Mouse (Mus musculus) MEL (cell line): ENCODE measurements at regions not wholly inside any gene's neighbourhood (a gene's known extent, or its start where the extent isn't known, plus 50 kb on each side); places are given as distances from the start of the nearest gene placed in this dataset.

Experiments
- DNase-seq: peaks from one replicate; pipeline ENCODE4 v3.0.0; 2011; ENCODE audit warnings: low read depth, low spot score
- H3K27ac ChIP-seq: 2 replicates; pipeline ENCODE4 v1.5.1; 2012; ENCODE audit warnings: low read depth, mild to moderate bottlenecking, control low read depth, low read length, moderate library complexity; ENCODE audit not compliant: control insufficient read depth
- H3K27me3 ChIP-seq, 2 experiments: fragments of 150-350 bp in 1 of 2; sonication (generic) in 1 of 2; 2 replicates each; pipeline ENCODE4 v1.6.1; 2012; ENCODE audit warnings: low read length in 2 of 2, mild to moderate bottlenecking in 2 of 2, improper control_type of control experiment in 1 of 2, moderate library complexity in 1 of 2; ENCODE audit not compliant: insufficient read depth in 2 of 2, control insufficient read depth in 1 of 2
- H3K36me3 ChIP-seq, 2 experiments: 2 replicates each; pipeline ENCODE4 v1.6.1; 2012 to 2014; ENCODE audit warnings: low read length in 2 of 2, improper control_type of control experiment in 1 of 2, inconsistent platforms in 1 of 2, mild to moderate bottlenecking in 1 of 2; ENCODE audit not compliant: insufficient read depth in 2 of 2, control insufficient read depth in 1 of 2
- H3K4me1 ChIP-seq, 2 experiments: fragments of 150-350 bp in 1 of 2; sonication (generic) in 1 of 2; 2 replicates each; pipeline ENCODE4 v1.6.1; 2012; ENCODE audit warnings: low read length in 2 of 2, improper control_type of control experiment in 1 of 2, mild to moderate bottlenecking in 1 of 2; ENCODE audit not compliant: insufficient read depth in 2 of 2, control insufficient read depth in 1 of 2
- H3K4me3 ChIP-seq, 2 experiments: fragments of 150-350 bp in 1 of 2; sonication (generic) in 1 of 2; 2 replicates each; pipeline ENCODE4 v1.5.1; 2012; ENCODE audit warnings: low read depth in 2 of 2, low read length in 2 of 2, mild to moderate bottlenecking in 2 of 2, moderate library complexity in 2 of 2, control low read depth in 1 of 2, improper control_type of control experiment in 1 of 2; ENCODE audit not compliant: control insufficient read depth in 1 of 2, insufficient read depth in 1 of 2
- H3K79me2 ChIP-seq: 2 replicates; pipeline ENCODE4 v1.6.1; 2012; ENCODE audit warnings: mild to moderate bottlenecking, low read length, moderate library complexity; ENCODE audit not compliant: control insufficient read depth, poor library complexity, insufficient read depth
- H3K9ac ChIP-seq: 2 replicates; pipeline ENCODE4 v1.6.1; 2012; ENCODE audit warnings: low read depth, mild to moderate bottlenecking, control low read depth, low read length, moderate library complexity; ENCODE audit not compliant: control insufficient read depth, poor library complexity, severe bottlenecking
- H3K9me3 ChIP-seq: fragments of 150-350 bp; sonication (generic); replicated peaks from 2 replicates; pipeline ENCODE4 v1.6.1; 2012; ENCODE audit warnings: mild to moderate bottlenecking, low read length, improper control_type of control experiment, moderate library complexity; ENCODE audit not compliant: insufficient read depth
- CHD2 ChIP-seq: IDR thresholded peaks from 2 replicates; pipeline ENCODE4 v1.6.1; 2011; ENCODE audit warnings: low read length, improper control_type of control experiment
- EP300 ChIP-seq, 2 experiments: IDR thresholded peaks; 2 replicates each; pipeline ENCODE4 v1.6.1; 2011; ENCODE audit warnings: improper control_type of control experiment in 2 of 2, low read length in 2 of 2, low read depth in 1 of 2, mild to moderate bottlenecking in 1 of 2
- GATA1 ChIP-seq: IDR thresholded peaks from 2 replicates; pipeline ENCODE4 v1.6.1; 2011; ENCODE audit warnings: low read depth, low read length, improper control_type of control experiment
- JUND ChIP-seq: IDR thresholded peaks from 2 replicates; pipeline ENCODE4 v1.6.1; 2011; ENCODE audit warnings: low read depth, mild to moderate bottlenecking, improper control_type of control experiment, low read length
- MAFK ChIP-seq: IDR thresholded peaks from 2 replicates; pipeline ENCODE4 v1.6.1; 2011; ENCODE audit warnings: low read depth, mild to moderate bottlenecking, low read length, improper control_type of control experiment, borderline replicate concordance
- MAX ChIP-seq: IDR thresholded peaks from 2 replicates; pipeline ENCODE4 v1.6.1; 2011; ENCODE audit warnings: low read length, improper control_type of control experiment
- MAZ ChIP-seq: IDR thresholded peaks from 2 replicates; pipeline ENCODE4 v1.6.1; 2012; ENCODE audit warnings: low read depth, mild to moderate bottlenecking, inconsistent platforms, low read length, improper control_type of control experiment
- MXI1 ChIP-seq: IDR thresholded peaks from 2 replicates; pipeline ENCODE4 v1.6.1; 2011; ENCODE audit warnings: mild to moderate bottlenecking, low read depth, low read length, improper control_type of control experiment
- MYB ChIP-seq: IDR thresholded peaks from 2 replicates; pipeline ENCODE4 v1.6.1; 2011; ENCODE audit warnings: mild to moderate bottlenecking, low read depth, low read length, improper control_type of control experiment
- NELFE ChIP-seq: IDR thresholded peaks from 2 replicates; pipeline ENCODE4 v1.6.1; 2011; ENCODE audit warnings: low read depth, low read length, improper control_type of control experiment
- POLR2A ChIP-seq, 2 experiments: IDR thresholded peaks; 2 replicates each; pipeline ENCODE4 v1.6.1; 2011 to 2012; ENCODE audit warnings: low read length in 2 of 2, mild to moderate bottlenecking in 2 of 2, control low read depth in 1 of 2, improper control_type of control experiment in 1 of 2, low read depth in 1 of 2, moderate library complexity in 1 of 2; ENCODE audit not compliant: control insufficient read depth in 1 of 2, insufficient read depth in 1 of 2, poor library complexity in 1 of 2
- POLR2AphosphoS5 ChIP-seq: IDR thresholded peaks from 2 replicates; pipeline ENCODE4 v1.6.1; 2012; ENCODE audit warnings: low read depth, borderline replicate concordance, mild to moderate bottlenecking, inconsistent platforms, low read length, moderate library complexity, mixed read lengths
- RAD21 ChIP-seq: IDR thresholded peaks from 2 replicates; pipeline ENCODE4 v1.6.1; 2011; ENCODE audit warnings: mild to moderate bottlenecking, low read depth, low read length, improper control_type of control experiment
- SIN3A ChIP-seq: IDR thresholded peaks from 2 replicates; pipeline ENCODE4 v1.6.1; 2012; ENCODE audit warnings: low read length, improper control_type of control experiment, inconsistent platforms
- SMC3 ChIP-seq: IDR thresholded peaks from 2 replicates; pipeline ENCODE4 v1.6.1; 2011; ENCODE audit warnings: low read depth, low read length, improper control_type of control experiment
- TAL1 ChIP-seq: IDR thresholded peaks from 2 replicates; pipeline ENCODE4 v1.6.1; 2012; ENCODE audit warnings: mild to moderate bottlenecking, inconsistent platforms, low read length, moderate library complexity, mixed read lengths
- TBP ChIP-seq: IDR thresholded peaks from 2 replicates; pipeline ENCODE4 v1.8.0; 2011; ENCODE audit warnings: low read depth, low read length, improper control_type of control experiment
- TCF12 ChIP-seq: IDR thresholded peaks from 2 replicates; pipeline ENCODE4 v1.6.1; 2014; ENCODE audit warnings: low read depth, mild to moderate bottlenecking, inconsistent platforms, low read length, improper control_type of control experiment, moderate library complexity
- USF1 ChIP-seq: IDR thresholded peaks from 2 replicates; pipeline ENCODE4 v1.6.1; 2014; ENCODE audit warnings: low read depth, mild to moderate bottlenecking, inconsistent platforms, low read length, improper control_type of control experiment, moderate library complexity
- ZC3H11A ChIP-seq: IDR thresholded peaks from 2 replicates; pipeline ENCODE4 v1.6.1; 2012; ENCODE audit warnings: low read depth, mild to moderate bottlenecking, inconsistent platforms, low read length, improper control_type of control experiment
- ZKSCAN1 ChIP-seq: IDR thresholded peaks from 2 replicates; pipeline ENCODE4 v1.6.1; 2012; ENCODE audit warnings: low read depth, mild to moderate bottlenecking, inconsistent platforms, low read length, improper control_type of control experiment, moderate library complexity
- ZMIZ1 ChIP-seq: IDR thresholded peaks from 2 replicates; pipeline ENCODE4 v1.6.1; 2012; ENCODE audit warnings: low read depth, mild to moderate bottlenecking, inconsistent platforms, low read length, improper control_type of control experiment, moderate library complexity
- ZNF384 ChIP-seq: IDR thresholded peaks from 2 replicates; pipeline ENCODE4 v1.6.1; 2012; ENCODE audit warnings: low read depth, mild to moderate bottlenecking, inconsistent platforms, low read length, improper control_type of control experiment

GRCm38 (mm10) chr2:128359106-128359505 lies 231.9 kb upstream of the Spdye4c start:
- Histone ChIP-seq H3K9ac (no peak overlapping the region), H3K4me3 (no peak overlapping the region), H3K36me3 (no peaks in the 10 kb centered on the region; a peak in 1 of 4 replicates), H3K9me3 (no peaks in the 10 kb centered on the region), H3K27me3 (no peaks in the 10 kb centered on the region), H3K79me2 (no peaks in the 10 kb centered on the region), H3K4me1 (peaks cover 0 to 2% of the 10 kb centered on the region in 2 experiments; a peak in 1 of 4 replicates), H3K27ac (no peak overlapping the region)
- DNase-seq = no peak
- TF ChIP-seq TAL1 (no peak), SIN3A (no peak), SMC3 (no peak), TBP (no peak), ZNF384 (no peak), MAZ (no peak)

GRCm38 (mm10) chr2:128360517-128360916 lies 230.5 kb upstream of the Spdye4c start:
- no peak overlapping the region for H3K9ac ChIP-seq
- DNase-seq = no peak
- H3K4me1 ChIP-seq = peaks cover 4 to 11% of the 10 kb centered on the region in 2 experiments
- H3K79me2 ChIP-seq = no peaks in the 10 kb centered on the region
- H3K36me3 ChIP-seq = peaks cover 0 to 10% of the 10 kb centered on the region in 2 experiments; a peak in 2 of 4 replicates
- no peaks in the 10 kb centered on the region for H3K9me3 ChIP-seq
- H3K27ac ChIP-seq = no peak overlapping the region
- no peak for TF ChIP-seq SMC3
- no peak for TF ChIP-seq USF1
- TF ChIP-seq TCF12 = no peak
- no peaks in the 10 kb centered on the region for H3K27me3 ChIP-seq
- H3K4me3 ChIP-seq = no peak overlapping the region

GRCm38 (mm10) chr2:128361436-128361835 lies 229.6 kb upstream of the Spdye4c start:
- Histone ChIP-seq H3K36me3 (peaks cover 0 to 12% of the 10 kb centered on the region in 2 experiments; a peak in 2 of 4 replicates), H3K79me2 (no peaks in the 10 kb centered on the region), H3K9me3 (no peaks in the 10 kb centered on the region), H3K4me3 (no peak overlapping the region), H3K9ac (no peak overlapping the region)
- TF ChIP-seq CHD2 (no peak), TCF12 (no peak), POLR2A (IDR thresholded peaks at IDR 0.05; ENCODE audit: control insufficient read depth in 1 of 2, insufficient read depth in 1 of 2, low read depth in 1 of 2, low read length in 2 of 2, poor library complexity in 1 of 2) (no peak), MAX (no peak), SIN3A (no peak), ZKSCAN1 (no peak), JUND (no peak), EP300 (IDR thresholded peaks at IDR 0.05; ENCODE audit: low read depth in 1 of 2, low read length in 2 of 2) (no peak), POLR2AphosphoS5 (no peak), MXI1 (no peak), MAFK (no peak), NELFE (no peak), MYB (no peak), TBP (no peak), RAD21 (no peak), ZMIZ1 (no peak), GATA1 (no peak), TAL1 (no peak), ZC3H11A (no peak), SMC3 (no peak)
- TF ChIP-seq, all 39 proteins: peak for 0
- DNase-seq = no peak
- H3K27me3 ChIP-seq = no peaks in the 10 kb centered on the region
- H3K27ac ChIP-seq = no peak overlapping the region
- peaks cover 5 to 19% of the 10 kb centered on the region in 2 experiments for H3K4me1 ChIP-seq
